Mouse (Mus musculus): ENCODE results near the gene Ddr1.
A peak's percentile ranks its signal among the peaks of the same experiment; 100 is the strongest.

GRCm38 (mm10) chr17:35635202-35635601, 69.2 kb downstream of the Ddr1 start:
- TF ChIP-seq POLR2A (IDR thresholded peaks at IDR 0.05; ENCODE audit: insufficient read depth, low read length) (no peak), CTCF (IDR thresholded peaks at IDR 0.05; ENCODE audit: low read depth, low read length) (peak; percentile 34), EP300 (IDR thresholded peaks at IDR 0.05; ENCODE audit: insufficient read depth, low read depth, low read length) (no peak)

Measured in ES-Bruce4 (cell line).